Mouse (Mus musculus): ENCODE measurements around the gene Nacc1. TPM values are rescaled to one million over a fixed set of nuclear protein-coding genes. Genes with fewer than 3 reads are reported as not detected.

Nacc1 gene
- total and polyA plus RNA-seq, 3 experiments: 42.5 to 106 TPM; not detected in 1

GRCm38 (mm10) chr8:84702963-84703465 is 15.4 kb upstream of the Nacc1 start:
- DNase-seq (ENCODE audit: low read depth, low spot score): peak; percentile 80
- H3K36me3 ChIP-seq (ENCODE audit: control insufficient read depth in 1 of 2, insufficient read depth in 2 of 2, low read length in 2 of 2): peaks cover 0 to 15% of the 10 kb centered on the region in 2 experiments; a peak in 2 of 4 replicates
- H3K9me3 ChIP-seq (replicated peaks; ENCODE audit: insufficient read depth, low read length): no peaks in the 10 kb centered on the region
- peak overlapping the region; percentile 98 for H3K9ac ChIP-seq (ENCODE audit: control insufficient read depth, low read depth, low read length, poor library complexity, severe bottlenecking)
- TF ChIP-seq TBP (IDR thresholded peaks at IDR 0.05; ENCODE audit: low read depth, low read length) (peak; percentile 6; the same call in 1 of the 2 replicates), HCFC1 (IDR thresholded peaks at IDR 0.05; ENCODE audit: low read depth, low read length) (0 out of 2 replicates have a peak, but pooled peaks have one; percentile 31), POLR2A (IDR thresholded peaks at IDR 0.05; ENCODE audit: control insufficient read depth in 1 of 2, insufficient read depth in 1 of 2, low read depth in 1 of 2, low read length in 2 of 2, poor library complexity in 1 of 2) (peak; percentile 13 to 51; a peak in 2 of 4 replicates), ETS1 (IDR thresholded peaks at IDR 0.05; ENCODE audit: low read depth, low read length) (no peak)
- peak overlapping the region; percentile 83 to 98 for H3K4me3 ChIP-seq (ENCODE audit: control insufficient read depth in 1 of 2, insufficient read depth in 1 of 2, low read depth in 2 of 2, low read length in 2 of 2)
- peaks cover 32% of the 10 kb centered on the region for H3K79me2 ChIP-seq (ENCODE audit: control insufficient read depth, insufficient read depth, low read length, poor library complexity)
- H3K4me1 ChIP-seq (ENCODE audit: control insufficient read depth in 1 of 2, insufficient read depth in 2 of 2, low read length in 2 of 2): peaks cover 6 to 24% of the 10 kb centered on the region in 2 experiments
- no peaks in the 10 kb centered on the region for H3K27me3 ChIP-seq (ENCODE audit: control insufficient read depth in 1 of 2, insufficient read depth in 2 of 2, low read length in 2 of 2)
- H3K27ac ChIP-seq (ENCODE audit: control insufficient read depth, low read depth, low read length): peak overlapping the region; percentile 98

DNA sequence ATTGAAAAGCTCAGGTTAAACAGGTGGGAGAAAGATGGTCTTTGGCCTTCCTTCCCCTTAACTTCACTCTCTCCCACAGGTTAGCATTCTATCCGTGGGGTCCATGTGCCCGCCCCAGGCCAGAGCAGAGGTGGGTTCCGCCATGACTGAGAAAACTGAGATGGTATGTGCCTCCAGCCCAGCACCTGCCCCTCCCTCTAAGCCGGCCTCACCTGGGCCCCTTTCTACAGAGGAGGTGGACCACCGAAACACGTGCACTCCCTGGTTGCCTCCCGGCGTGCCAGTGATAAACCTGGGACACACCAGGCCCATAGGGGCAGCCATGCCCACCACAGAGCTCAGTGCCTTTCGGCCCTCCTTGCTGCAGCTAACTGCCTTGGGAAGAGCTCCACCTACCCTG is 14.9 kb upstream of the Nacc1 start:
- Histone ChIP-seq H3K27ac (ENCODE audit: control insufficient read depth, low read depth, low read length) (peak overlapping the region; percentile 98), H3K4me1 (ENCODE audit: control insufficient read depth in 1 of 2, insufficient read depth in 2 of 2, low read length in 2 of 2) (peaks cover 6 to 24% of the 10 kb centered on the region in 2 experiments), H3K79me2 (ENCODE audit: control insufficient read depth, insufficient read depth, low read length, poor library complexity) (peaks cover 32% of the 10 kb centered on the region), H3K9me3 (replicated peaks; ENCODE audit: insufficient read depth, low read length) (no peaks in the 10 kb centered on the region), H3K36me3 (ENCODE audit: control insufficient read depth in 1 of 2, insufficient read depth in 2 of 2, low read length in 2 of 2) (peaks cover 0 to 15% of the 10 kb centered on the region in 2 experiments; a peak in 2 of 4 replicates), H3K9ac (ENCODE audit: control insufficient read depth, low read depth, low read length, poor library complexity, severe bottlenecking) (peak overlapping the region; percentile 98), H3K27me3 (ENCODE audit: control insufficient read depth in 1 of 2, insufficient read depth in 2 of 2, low read length in 2 of 2) (no peaks in the 10 kb centered on the region), H3K4me3 (ENCODE audit: control insufficient read depth in 1 of 2, insufficient read depth in 1 of 2, low read depth in 2 of 2, low read length in 2 of 2) (peak overlapping the region; percentile 83 to 98)
- DNase-seq (ENCODE audit: low read depth, low spot score): peak; percentile 52
- TF ChIP-seq POLR2A (IDR thresholded peaks at IDR 0.05; ENCODE audit: control insufficient read depth in 1 of 2, insufficient read depth in 1 of 2, low read depth in 1 of 2, low read length in 2 of 2, poor library complexity in 1 of 2): 0 out of 4 replicates have a peak, but pooled peaks of 1 of the 2 experiments have one; percentile 29
- no peak for TF ChIP-seq CHD1 (IDR thresholded peaks at IDR 0.05; ENCODE audit: low read depth, low read length)
- TF ChIP-seq MAX (IDR thresholded peaks at IDR 0.05; ENCODE audit: low read length): no peak
- TF ChIP-seq E2F4 (IDR thresholded peaks at IDR 0.05; ENCODE audit: borderline replicate concordance, low read depth, low read length): no peak
- TF ChIP-seq CHD2 (IDR thresholded peaks at IDR 0.05; ENCODE audit: low read length): no peak
- TF ChIP-seq HCFC1 (IDR thresholded peaks at IDR 0.05; ENCODE audit: low read depth, low read length): no peak
- peak; percentile 23; the same call in 1 of the 2 replicates for TF ChIP-seq MXI1 (IDR thresholded peaks at IDR 0.05; ENCODE audit: low read depth, low read length)
- TF ChIP-seq TBP (IDR thresholded peaks at IDR 0.05; ENCODE audit: low read depth, low read length): no peak
- no peak for TF ChIP-seq ZNF384 (IDR thresholded peaks at IDR 0.05; ENCODE audit: low read depth, low read length)
- no peak for TF ChIP-seq BHLHE40 (IDR thresholded peaks at IDR 0.05; ENCODE audit: borderline replicate concordance, low read depth, low read length)
